Mouse (Mus musculus): ENCODE measurements around the gene Rfc1.
"Not testable (repeated sequence)": the region's sequence is repeated elsewhere in the genome, so short reads cannot be mapped to it uniquely, and the experiment has no call there.

Rfc1 gene

DNA sequence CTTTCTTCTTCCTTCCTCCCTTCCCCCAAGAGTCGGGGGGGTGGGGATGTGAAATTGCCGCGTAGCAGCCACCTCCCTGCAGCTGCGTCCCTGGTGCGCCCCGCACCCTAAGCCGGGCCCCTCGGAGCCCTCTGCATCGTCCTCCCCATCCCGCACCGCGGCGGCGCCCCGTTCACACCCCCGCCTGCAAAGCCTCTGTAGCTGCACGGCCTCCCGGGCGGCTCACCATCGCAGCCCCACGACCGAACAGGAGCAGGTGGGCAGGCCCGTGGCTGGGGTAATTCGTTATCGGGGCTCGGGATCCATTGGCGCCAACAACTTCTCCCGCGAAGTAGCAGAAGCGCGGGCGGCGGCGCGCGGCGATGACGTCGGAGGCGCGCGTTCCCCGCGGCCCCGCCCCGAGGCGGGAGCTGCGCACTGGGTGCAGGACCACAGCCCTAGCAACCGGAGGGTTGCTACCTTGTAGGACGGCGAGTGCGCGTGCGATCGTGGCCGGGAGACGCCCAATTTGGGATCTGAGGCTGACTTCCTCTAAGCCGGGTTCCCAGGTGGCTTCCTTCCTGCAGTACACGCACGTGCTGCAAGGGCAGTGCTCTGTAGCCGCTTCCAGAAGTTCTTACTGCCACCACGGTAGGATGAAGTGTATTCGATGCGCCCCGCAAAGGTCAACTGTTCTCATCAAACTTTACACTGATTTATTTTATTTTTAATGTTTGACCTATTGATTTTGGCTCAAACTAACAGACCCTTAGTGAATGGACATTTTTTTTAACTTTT, at the start of gene Rfc1:
Rfc1 (minus strand) TSS at position 373 of the 777 bp plus-strand sequence.
- peak; percentile 82 to 84 for DNase-seq

DNA sequence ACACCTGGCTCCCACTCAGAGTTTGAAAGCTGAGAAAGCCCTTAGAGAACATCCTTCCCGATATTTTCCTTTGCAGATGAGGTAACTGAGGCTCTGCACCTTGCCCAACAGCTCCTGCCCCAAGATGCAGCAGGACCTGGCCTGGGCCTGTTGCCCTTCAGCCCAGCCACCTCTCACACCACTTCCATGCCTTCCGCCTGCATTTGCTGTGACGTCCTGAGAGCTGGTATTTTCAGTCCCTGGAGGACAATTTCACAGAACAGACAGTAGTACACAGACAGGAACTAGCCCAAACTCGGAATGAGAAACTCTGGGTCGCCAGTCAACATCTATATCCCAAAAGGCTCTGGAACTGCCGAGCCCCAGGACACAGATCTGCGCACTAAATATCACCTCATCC, 39.3 kb upstream of the Rfc1 start:
- DNase-seq: no peak

DNA sequence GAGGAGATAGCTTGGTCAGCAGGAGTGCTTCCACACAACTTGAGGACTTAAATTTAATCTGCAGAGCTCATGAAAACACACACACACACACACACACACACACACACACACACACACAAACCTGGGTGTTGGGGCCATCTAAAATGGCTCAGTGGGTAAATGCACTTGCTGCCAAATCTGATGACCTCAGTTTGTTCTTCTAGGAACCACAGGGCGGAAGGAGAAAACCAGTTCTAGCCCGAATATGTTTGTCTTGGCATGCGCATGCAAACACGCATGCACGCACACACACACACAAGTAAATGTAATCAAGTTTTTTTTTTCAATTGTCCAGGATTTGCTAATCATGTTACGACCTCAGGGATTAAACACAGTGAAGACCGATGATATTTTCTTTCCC, 36.1 kb upstream of the Rfc1 start:
- no peak for DNase-seq

DNA sequence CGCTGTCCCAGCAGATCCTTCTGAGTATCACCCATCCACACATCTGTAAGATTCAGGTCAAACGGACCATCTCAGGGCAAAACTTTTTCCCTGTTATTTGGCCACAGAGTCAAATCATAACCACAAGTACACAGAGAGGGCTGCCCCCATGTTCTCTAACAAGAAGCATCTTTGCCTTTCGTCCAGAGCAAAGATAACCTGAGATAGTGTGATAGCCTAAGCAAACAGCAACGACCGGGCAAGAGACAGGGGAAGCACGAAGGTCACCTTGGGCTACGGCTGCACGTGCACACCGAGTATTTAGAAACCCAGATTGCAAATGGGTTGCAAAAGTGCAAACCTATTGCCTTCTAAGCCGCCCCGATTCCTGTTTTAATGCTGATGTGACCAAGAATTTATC, 32.4 kb upstream of the Rfc1 start:
- no peak for DNase-seq

DNA sequence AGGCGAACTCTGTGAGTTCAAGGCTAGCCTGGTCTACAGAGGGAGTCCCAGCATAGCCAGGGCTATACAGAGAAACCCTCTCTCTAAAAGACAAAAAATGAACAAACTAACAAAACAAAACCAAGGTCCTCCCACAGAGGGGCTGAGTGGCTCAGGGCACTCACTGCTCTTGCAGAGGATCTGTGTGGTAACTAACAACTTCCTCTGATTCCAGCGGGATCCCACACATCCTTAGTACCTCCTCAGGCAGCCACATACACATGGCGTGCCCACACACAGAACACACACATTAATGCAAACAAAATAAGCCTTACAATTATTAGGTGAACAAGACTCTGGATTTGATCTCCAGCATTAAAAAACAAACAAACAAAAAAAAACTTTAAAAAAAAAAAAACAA, 22.3 kb upstream of the Rfc1 start:
- no peak for DNase-seq

DNA sequence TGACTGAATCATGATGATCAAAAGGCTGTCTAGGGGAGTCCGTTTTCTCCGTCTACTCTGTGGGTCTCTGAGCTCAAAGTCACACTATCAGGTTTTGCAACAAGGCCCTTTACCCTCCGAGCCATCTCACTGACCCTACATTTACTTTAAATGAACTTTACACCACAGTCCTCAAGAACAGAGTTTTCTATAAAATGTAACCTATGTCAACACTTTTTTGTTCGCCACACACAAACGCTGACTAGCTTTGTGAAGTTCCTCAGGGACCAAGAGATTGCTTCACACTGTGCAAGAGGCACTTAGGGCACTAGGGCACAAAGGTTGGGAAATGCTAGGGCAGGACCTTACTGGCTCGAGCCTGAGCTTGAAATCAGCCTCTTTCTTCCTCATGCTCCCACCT, 21.4 kb upstream of the Rfc1 start:
- DNase-seq: no peak

DNA sequence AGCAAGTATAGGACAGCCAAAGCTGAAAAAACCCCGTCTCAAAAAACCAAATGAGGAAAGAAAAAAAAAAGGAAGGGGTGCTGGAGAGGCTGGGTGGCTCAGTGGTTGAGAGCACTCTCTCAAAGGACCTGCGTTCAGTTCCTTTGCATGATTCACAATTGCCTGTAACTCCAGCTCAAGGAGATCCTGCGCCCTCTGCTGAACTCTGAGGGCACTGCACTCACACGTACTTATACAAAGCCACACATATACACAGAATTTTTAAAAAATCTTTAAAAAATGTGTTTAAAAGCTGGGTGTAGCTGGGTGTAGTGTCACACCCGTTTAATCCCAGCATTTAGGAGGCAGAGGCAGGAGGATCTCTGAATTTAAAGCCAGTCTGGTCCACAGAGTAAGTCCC, 19.5 kb upstream of the Rfc1 start:
- DNase-seq: no peak

DNA sequence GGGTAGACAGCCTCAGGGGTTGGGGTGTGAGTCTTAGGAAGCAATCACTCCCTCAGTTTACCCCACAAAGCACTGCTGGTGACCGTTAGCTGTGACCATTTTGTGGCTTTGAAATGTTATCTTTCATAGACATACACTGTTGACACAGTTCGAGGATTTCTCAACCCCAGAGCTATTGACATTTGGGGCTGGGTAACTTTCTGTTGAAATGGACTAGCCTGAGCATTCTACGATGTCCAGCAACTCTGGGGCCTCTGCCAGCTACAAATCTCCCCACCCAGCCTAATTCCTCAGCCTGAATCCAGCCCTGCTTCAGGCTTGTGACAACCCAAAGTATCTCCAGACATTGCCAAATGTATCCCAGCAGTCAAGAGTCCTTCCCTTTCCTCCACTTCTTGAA, 18.6 kb upstream of the Rfc1 start:
- no peak for DNase-seq

DNA sequence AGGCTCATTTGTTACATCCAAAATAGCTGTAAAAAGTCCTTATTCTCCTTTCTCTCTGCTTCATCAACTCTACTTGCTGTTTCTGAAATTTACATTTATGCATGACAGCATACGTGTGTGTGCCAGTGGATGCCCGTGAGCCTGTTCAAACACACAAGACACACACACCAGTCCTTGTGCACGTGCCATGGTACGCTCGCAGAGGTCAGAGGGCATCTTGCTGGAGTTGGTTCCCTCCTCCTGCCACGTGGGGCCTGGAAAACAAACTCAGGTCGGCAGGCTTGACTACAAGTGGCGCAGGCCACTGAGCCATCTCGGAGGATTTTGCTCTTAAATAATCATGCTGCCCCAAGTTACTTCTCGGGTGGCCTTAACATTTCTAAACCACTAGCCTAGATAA, 15.0 kb upstream of the Rfc1 start:
- DNase-seq: no peak

DNA sequence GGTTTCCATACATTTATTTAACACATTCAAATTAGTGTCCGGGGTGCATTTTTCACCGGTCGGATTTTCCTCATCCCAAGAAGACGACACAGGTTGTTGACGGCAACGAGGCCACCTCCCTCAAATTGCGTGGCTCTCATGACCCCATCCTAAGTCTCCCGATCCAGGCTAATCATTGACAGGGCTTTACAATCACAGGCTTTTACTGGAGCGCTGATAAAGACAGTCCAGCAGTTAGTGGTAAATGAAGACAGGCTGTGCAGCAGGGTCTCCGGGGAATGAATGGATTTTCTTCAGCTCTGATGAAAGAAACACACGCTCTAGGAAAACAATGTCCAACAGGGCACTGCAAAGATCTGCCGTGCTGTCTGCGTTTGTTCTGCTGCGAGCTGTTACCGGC, 12.7 kb upstream of the Rfc1 start, which contains the start of gene Klb:
Klb (plus strand) TSS at position 147 of the 400 bp plus-strand sequence.
- DNase-seq: no peak

DNA sequence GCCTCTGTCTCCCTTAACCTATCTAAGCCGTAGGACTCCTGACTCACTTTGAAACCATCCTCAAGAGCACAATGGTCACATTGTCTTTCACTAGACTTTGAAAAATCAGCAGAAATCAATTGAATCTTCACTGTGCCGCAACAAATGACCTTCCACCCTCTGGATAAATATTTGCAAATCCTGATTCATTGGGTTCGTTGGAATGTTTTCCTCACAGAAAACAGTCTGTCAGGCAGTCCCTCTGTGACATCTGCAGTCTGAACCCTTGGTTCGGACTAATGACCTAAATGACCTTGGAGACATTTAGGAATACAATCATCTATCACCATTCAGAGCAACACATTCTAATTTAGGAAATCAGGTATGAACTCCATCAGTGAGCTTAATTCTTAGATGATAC, 4.7 kb upstream of the Rfc1 start:
- no peak for DNase-seq

DNA sequence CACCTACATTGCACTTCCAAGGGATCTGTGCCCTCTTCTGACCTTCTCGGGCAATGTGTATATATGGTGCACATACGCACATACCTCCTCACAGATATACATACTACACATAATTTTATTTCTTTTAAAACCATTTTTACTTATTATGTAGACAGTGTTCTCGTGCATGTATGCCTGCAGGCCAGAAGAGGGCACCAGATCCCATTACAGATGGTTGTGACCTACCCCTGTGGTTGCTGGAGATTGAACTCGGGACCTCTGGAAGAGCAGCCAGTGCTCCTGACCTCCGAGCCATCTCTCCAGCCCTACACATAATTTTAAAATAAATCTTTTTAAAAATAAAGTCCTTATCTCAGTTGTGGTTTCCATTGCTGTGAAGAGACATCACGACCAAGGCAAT, 2.9 kb upstream of the Rfc1 start:
- no peak for DNase-seq

DNA sequence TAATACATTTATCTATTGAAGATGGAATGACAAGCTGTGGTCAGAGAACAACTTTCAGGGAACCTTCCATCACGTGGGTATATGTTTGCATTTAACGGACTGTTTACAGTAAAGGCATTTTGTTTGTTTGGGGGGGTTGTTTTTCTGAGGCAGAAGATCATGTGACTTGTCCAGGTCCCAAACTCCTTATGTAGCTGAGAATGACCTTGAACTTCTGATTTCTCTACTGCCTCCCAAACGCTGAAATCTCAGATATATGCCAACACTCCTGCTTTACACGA, 545 bp upstream of the Rfc1 start:
- DNase-seq: peak in 1 of 2 experiments; percentile 3

DNA sequence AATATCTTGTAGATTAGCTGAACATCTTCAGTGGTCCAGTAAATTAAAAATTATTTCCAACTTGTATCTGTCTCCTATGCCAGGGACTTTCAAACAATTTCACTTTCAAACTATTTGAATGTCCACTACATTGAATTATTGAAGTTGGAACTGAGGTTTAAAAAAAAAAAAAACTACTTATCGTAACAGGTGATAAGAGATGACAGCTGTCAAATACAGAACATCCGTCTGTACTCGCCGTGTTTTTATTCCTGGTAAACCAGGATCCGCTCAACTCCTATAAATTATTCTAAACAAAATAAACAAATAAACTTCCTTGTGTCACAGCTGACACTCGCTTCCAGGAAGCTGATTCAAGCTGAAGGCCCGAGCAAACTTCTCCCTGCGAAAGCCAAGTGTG, 682 bp downstream of the Rfc1 start:
- no peak for DNase-seq

DNA sequence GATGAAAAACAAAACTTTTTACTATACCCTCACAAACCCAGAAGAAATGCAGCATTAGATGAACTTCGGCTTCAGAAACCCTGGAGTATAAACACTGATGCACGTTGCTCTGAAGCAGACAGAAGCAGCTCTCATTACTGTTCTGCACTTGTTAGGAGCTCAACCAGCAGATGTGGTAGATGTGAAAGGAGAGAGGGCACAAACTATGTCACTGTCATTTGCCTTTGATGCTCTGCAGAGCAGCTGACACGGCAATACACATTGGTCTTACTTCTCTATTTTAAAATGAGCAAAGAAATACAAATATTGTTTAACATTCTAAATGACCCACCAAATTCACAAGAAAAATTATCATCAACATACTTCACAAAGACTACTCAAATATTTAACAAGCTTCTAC, 5.5 kb downstream of the Rfc1 start:
- DNase-seq: no peak

DNA sequence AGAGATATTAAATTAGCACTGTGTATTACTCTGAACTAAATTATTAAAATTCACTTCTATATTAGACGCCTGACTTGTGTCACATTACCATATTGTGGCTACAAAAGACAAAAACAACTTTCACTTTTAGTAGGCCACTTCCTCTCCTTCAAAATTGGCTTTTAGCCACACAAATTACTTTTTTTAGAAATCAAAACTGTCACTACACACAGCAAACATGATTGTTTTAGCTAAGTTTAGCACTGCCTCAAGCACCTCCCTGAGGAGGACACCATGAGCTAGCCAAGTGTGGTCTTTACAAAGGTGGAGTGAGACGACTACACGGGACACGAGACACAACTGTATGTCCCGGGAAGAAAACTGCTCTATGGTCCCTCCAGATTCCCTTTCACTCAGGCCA, 9.3 kb downstream of the Rfc1 start:
- no peak for DNase-seq

DNA sequence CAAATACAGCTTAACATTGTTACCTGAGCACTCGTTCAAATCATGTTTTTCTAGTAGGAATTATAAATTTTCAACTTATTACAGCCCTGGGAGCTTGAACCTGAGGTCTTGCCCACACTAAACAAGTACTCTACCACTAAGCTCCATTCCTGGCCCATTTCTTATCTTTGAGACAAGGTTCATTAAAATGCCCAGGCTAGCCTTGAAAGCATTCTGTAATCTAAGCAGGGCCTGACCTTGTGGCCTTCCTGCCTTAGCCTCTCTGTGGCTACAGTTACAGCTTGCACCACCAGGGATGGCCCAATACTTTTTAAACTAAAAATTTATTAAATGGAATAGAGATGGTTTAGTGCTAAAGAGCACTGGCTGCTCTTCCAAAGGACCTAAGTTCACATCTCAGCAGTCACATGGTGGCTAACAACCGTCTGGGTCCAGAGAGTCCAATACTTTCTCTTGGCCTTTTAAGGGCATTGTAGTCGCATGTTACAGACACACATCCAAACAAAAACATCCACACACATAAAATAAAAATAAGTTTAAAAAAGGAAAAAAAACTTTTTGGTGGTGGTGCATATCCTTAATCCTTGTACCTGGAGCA, 10.6 kb downstream of the Rfc1 start:
- no peak for DNase-seq

DNA sequence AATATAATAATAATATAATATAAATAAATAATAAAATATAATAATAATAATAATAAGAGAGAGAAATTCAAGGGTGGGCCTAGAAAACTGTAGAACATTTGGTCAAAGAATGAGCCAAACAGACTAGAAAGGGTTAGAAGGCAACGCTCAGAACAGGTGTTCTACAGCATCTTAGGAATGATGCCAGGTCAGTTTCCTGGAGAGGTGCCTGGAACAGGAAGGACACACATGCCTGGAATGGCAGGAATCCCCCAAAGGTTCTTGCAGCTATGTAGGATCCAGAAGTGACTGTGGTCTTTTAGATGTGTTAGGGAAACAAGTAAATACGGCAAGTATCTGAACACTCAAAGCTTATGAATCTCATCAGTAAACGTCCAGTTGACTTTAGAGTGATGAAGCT, 11.2 kb downstream of the Rfc1 start:
- peak; percentile 54 to 60 for DNase-seq

DNA sequence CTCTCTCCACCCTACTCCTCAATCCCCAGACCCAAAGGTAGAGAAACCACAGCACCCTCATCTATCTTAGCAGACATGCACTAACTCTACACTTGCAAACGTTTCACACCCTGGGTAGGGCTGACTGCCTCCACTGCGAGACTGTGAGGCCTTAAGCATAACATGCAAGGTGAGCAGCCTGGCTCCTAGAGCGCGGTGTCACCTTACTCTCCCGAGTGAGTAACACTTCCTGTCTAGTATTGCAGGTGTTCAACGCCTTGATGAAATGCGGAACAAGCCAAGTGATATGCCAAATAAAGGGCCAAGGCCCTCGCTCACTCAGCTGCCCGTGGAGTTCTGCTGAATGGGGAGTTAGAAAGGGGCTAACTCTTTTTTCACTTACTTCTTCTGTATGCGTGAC, 13.3 kb downstream of the Rfc1 start:
- no peak for DNase-seq

DNA sequence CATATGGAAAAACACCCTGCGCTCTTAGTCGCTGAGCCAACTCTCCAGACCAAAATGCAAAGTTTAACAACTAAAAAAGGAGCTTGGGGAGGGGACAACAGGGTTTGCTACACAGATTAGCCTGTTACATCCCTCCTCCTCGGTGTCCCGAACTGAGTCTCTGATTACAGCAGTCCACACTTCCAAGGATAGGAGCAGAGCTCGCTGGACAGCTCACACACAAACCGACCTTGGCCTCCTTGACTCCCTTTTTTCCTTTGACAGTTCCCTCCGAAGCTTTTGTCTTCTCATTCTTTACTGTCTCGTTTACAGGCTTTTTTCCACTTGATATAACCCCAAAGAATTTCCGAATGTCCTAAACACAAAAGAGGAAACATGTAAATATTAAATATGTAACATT, 16.3 kb downstream of the Rfc1 start:
- no peak for DNase-seq

DNA sequence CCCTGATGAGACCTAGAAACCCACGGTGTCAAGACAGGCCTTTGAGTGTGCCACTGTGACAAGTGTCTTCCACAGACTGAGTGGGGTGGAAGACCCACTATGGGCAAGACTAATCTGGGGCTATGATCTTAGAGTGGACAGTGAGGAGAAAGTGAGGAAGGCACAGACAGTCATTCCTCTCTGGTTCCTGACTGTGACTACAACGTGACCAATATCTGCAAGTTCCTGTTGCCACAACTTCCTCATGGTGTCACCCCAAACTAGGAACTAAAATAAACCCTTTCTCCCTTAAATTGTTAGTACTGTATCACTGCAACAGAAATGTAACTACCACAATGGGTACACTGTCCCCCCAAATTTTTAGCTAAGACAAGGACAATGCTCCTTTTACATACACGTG, 26.6 kb downstream of the Rfc1 start:
- DNase-seq: no peak

DNA sequence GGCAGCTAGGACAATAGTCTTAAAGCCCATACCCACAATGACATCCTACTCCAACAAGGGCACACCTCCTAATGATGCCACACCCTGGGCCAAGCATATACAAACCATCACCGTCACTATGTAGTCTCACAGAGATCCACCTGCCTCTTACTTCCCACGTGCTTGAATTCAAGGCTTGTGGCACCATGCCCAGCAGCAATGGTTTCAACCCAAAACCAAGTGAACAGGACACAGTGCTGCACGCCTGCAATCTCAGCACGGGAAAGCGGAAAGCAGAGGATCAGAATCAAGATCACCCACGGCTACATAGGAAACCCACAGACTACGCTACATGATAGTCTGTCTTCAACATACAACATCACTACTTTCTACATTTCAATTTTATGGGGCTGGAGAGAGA, 27.3 kb downstream of the Rfc1 start:
- no peak for DNase-seq

DNA sequence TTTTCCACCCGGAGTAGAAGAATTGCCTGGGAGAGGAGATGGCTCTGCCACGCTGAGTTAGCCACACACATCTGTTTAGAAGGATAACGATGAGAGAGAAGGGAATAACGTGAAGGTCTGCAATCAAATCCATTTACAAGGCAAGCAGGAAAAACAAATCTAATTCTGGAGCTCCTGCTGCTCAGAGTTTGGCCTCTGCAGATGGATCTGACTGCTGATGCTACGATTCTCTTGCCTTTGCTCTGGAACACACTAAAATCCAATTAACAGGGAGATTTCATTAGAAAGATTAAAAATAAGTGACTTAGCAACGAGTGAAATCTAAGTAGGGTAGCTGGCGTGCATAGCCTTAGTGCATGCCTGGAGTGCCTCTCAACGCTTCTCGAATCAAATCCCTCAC, 30.0 kb downstream of the Rfc1 start:
- DNase-seq: no peak

DNA sequence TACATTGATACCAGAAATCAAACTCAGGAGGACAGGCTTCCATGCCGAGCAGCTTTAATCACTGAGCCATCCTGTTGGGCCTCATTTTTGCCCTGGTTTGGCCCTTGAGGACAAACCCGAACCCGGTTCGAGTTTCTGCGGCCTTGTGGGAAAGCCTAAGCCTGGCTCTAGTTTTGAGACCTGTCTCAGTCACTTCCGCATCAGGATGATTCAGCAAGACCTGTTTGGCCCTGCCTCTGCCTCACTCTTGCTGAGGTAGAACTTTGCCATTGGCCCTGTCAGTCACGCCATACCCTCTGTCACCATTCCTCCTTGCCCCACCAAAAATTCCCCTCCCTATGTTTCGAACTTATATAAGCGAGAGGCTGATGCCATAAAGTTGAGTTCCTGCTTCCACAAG, 35.3 kb downstream of the Rfc1 start:
- no peak for DNase-seq

DNA sequence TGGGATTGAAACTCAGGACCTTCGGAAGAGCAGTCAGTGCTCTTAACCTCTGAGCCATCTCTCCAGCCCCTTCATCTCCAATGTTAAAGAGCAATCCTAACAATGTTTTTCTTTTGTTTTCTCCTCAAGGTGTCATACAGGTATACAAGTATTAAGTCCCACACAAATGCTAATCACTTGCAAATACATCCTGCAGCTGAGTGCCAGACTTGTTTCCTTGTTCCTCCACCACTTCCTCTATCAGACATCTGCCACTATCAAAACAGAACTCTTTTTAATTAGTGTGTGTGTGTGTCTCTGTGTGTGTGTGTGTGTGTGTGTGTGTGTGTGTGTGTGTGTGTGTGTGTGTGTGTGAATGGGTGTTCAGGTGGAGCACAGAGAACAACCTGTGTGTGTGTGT, 35.8 kb downstream of the Rfc1 start:
- not testable (repeated sequence) for DNase-seq
